Mouse (Mus musculus) midbrain, embryonic 16.5 days (tissue): ENCODE results near the gene Nxph4. TPM values are rescaled to one million over a fixed set of nuclear protein-coding genes. Genes with fewer than 3 reads are reported as not detected.

ENCODE experiments used
- ATAC-seq: fragments of 200-750 bp; cut with Nextera tagmentation; 2 replicates; pipeline ENCODE4 v1.8.0; 2017; ENCODE audit warnings: moderate TSS enrichment
- H3K27ac ChIP-seq: fragments of 300-500 bp; sonication (generic); 2 replicates; pipeline ENCODE4 v1.5.1; 2014; ENCODE audit warnings: mild to moderate bottlenecking, low read length, mixed read lengths
- H3K27me3 ChIP-seq: fragments of 300-500 bp; sonication (generic); 2 replicates; pipeline ENCODE4 v1.6.1; 2014; ENCODE audit warnings: low read depth, low read length, mixed read lengths; ENCODE audit not compliant: control insufficient read depth, insufficient read depth
- H3K36me3 ChIP-seq: fragments of 300-500 bp; sonication (generic); 2 replicates; pipeline ENCODE4 v1.6.1; 2014; ENCODE audit warnings: mild to moderate bottlenecking, low read length, moderate library complexity, mixed read lengths; ENCODE audit not compliant: control insufficient read depth, insufficient read depth
- H3K4me1 ChIP-seq: fragments of 300-500 bp; sonication (generic); 2 replicates; pipeline ENCODE4 v1.6.1; 2014; ENCODE audit warnings: mild to moderate bottlenecking, low read length, mixed read lengths; ENCODE audit not compliant: control insufficient read depth, insufficient read depth
- H3K4me2 ChIP-seq: fragments of 300-500 bp; sonication (generic); 2 replicates; pipeline ENCODE4 v1.6.1; 2014; ENCODE audit warnings: mild to moderate bottlenecking, low read length, mixed read lengths
- H3K4me3 ChIP-seq: fragments of 300-500 bp; sonication (generic); 2 replicates; pipeline ENCODE4 v1.5.1; 2014; ENCODE audit warnings: low read depth, mild to moderate bottlenecking, low read length, moderate library complexity, mixed read lengths
- H3K9ac ChIP-seq: fragments of 300-500 bp; sonication (generic); 2 replicates; pipeline ENCODE4 v1.6.1; 2014; ENCODE audit warnings: low read depth, low read length, mixed read lengths
- H3K9me3 ChIP-seq: fragments of 300-500 bp; sonication (generic); replicated peaks from 2 replicates; pipeline ENCODE4 v1.6.1; 2014; ENCODE audit warnings: mild to moderate bottlenecking, low read length, mixed read lengths; ENCODE audit not compliant: control insufficient read depth, poor library complexity, severe bottlenecking
- WGBS: fragments of 180-500 bp; shearing (Covaris S2); extraction: QIAGEN DNeasy Blood & Tissue Kit; methylation state at CpG from one replicate; pipeline ENCODE4 v1.1.7; 2014; 5-methylcytosine and 5-hydroxymethylcytosine counted together
- polyA plus RNA-seq: library from polyadenylated mRNA; unstranded; fragments of >200 nt; fragmentation: Nextera tagmentation; extraction: Ambion mirVana; gene quantifications from 2 replicates; pipeline ENCODE4 v1.2.1, GENCODE M21; 2015

Gene Nxph4
- polyA plus RNA-seq, 1 experiment from 2014 or later, result 62.1 TPM

DNA sequence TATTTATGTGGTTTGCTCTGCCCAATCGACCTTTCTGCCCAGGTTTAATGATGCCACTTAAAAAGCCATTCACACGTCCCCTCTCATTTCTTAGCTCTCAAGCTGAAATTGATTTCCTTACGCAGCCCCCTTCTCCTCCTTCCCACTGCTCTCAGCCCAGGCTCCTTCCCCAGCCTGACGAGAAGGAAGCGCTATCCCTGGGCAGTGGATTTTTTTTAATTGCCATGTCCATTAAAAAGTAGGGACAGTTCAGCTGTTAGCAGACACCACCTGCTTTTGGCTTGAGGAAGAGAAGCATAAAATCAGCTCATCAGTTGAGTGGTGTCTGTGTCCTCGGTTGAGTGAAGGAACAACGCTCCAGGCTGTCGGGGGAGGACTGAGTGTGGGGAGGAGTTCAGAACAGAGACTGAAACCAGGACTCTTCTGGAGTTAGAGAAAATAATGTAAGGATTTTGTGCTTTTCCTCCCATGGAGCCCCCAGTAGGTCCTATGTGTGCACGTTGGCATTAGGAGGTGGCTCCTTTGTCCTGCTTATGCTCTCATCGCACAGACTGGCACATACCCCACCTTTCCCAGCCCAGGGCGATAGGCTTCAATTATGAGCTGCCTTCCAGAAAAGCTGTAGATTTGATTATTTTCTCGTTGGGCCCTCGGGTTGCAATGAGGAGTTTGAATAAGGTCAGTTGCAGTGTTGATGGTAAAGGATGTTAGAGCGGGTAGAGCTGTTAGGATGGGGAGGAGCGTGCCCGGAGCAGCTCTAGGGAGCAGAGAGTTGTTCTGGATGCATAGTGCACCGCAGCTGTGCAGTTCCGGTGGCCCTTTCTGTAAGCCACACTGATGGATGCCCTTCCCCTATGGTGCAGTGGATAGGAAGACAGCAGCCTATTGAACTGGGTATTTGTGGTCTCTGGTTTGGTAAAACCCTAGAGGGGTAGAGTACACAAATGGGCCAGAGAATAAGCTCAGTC, 43.9 kb downstream of the Nxph4 start:
- Histone ChIP-seq H3K36me3 (peaks cover 19% of the 10 kb centered on the region), H3K27me3 (no peaks in the 10 kb centered on the region), H3K27ac (peak overlapping the region; percentile 63), H3K9me3 (no peaks in the 10 kb centered on the region), H3K4me2 (no peak overlapping the region), H3K9ac (0 out of 2 replicates have a peak overlapping the region, but pooled peaks have one; percentile 26), H3K4me3 (no peak overlapping the region), H3K4me1 (peaks cover 4% of the 10 kb centered on the region; the same call in 1 of the 2 replicates)
- 0 out of 2 replicates have a peak, but pooled peaks have one; percentile 48 for ATAC-seq
- 70% methylated on average over 18 of the region's 18 CpGs for WGBS

DNA sequence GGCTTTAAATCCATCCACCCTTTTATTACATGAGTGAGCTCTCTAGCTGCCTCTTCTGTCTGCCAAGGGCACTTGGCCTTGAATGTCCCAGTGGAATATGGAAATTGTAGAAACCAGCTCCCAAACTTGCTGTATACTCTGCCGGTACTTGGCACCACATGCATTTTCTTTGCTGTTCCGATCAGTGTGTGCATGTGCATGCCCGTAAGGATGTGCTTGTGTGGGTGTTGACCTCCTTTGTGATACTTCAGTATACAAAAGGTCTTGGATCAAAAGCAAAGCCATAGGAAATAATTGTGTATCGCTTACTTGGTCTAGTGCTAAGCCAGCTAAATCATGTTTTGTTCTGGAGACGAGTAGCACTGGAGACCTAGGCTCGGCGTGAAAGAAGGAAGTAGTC, 45.5 kb downstream of the Nxph4 start:
- Histone ChIP-seq H3K27ac (no peak overlapping the region), H3K4me3 (no peak overlapping the region), H3K36me3 (peaks cover 13% of the 10 kb centered on the region; the same call in 1 of the 2 replicates), H3K9me3 (no peaks in the 10 kb centered on the region), H3K9ac (no peak overlapping the region), H3K4me2 (no peak overlapping the region), H3K27me3 (no peaks in the 10 kb centered on the region), H3K4me1 (peaks cover 4% of the 10 kb centered on the region; the same call in 1 of the 2 replicates)
- 90% methylated on average over 7 of the region's 7 CpGs for WGBS
- ATAC-seq, result no peak

DNA sequence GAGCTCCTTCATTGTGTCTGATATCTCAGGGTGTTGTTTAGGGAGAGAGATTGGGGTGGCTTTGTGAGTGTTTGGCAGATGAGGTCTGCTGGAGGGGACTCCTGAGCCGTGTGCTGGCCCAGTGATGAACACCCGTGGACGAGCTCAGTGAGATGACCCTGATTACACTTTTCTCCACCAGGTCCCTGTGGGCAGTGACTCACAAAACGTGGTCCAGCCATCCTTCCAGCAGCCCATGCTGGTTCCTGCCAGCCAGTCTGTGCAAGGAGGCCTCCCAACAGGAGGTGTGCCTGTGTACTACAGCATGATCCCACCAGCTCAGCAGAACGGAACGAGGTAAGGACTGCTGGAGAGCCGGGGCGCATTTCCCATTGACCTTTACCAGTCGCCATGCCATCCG, 49.1 kb downstream of the Nxph4 start:
- Histone ChIP-seq H3K36me3 (peaks cover 11% of the 10 kb centered on the region), H3K9ac (no peak overlapping the region), H3K4me3 (no peak overlapping the region), H3K27me3 (no peaks in the 10 kb centered on the region), H3K4me2 (no peak overlapping the region), H3K4me1 (no peaks in the 10 kb centered on the region; the same call in 1 of the 2 replicates), H3K9me3 (no peaks in the 10 kb centered on the region), H3K27ac (no peak overlapping the region)
- 91% methylated on average over 10 of the region's 10 CpGs for WGBS
- ATAC-seq, result no peak

DNA sequence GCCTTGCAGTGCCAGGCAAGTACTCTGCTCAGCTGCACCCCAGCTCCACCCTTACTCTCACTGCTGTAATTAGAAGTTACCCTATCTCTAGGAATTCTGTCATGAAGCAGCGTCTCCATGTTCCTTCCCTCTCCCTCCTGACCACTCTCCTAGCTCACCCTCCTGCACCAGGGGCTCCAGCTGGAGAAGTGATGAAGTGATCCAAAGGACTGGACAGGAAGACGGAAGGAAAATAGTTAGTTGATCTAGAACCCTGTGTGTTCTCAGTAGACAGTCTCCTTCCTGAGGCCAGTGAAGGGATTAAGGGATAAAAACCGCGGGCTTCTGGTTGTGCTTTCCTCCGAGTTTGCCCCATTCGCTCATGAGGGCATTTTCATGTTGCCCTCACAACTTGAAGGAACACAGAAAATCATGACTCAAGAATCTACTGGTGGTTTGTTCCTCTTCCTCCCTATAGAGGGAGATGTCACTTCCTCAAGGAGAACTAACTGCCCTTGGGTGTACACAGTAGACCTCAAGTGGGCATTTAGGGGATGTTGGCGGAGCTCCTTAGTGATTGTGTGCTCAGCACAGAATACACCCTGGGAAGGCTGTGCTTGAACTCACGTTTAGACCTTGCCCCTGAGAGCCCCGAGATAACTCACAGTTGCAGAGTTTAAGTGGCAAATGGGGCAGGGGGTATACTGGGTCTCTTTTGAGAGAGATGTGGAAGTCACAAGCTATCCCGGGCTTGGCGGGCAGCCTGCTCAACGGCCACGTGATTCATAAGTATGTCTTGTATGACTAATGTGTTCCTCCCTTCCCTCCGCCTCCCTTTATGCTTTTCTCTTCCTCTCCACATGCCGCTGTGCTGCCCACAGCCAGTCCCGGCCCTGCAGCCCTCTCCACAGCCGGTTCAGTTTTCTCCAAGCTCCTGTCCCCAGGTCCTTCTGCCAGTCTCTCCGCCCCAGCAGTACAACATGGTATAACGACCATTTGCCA, 53.2 kb downstream of the Nxph4 start:
- Histone ChIP-seq H3K27ac (no peak overlapping the region), H3K9me3 (no peaks in the 10 kb centered on the region), H3K27me3 (no peaks in the 10 kb centered on the region), H3K9ac (no peak overlapping the region), H3K4me1 (no peaks in the 10 kb centered on the region), H3K4me3 (no peak overlapping the region), H3K36me3 (peaks cover 15% of the 10 kb centered on the region), H3K4me2 (no peak overlapping the region)
- WGBS, result 88% methylated on average over 19 of the region's 19 CpGs
- ATAC-seq, result no peak

DNA sequence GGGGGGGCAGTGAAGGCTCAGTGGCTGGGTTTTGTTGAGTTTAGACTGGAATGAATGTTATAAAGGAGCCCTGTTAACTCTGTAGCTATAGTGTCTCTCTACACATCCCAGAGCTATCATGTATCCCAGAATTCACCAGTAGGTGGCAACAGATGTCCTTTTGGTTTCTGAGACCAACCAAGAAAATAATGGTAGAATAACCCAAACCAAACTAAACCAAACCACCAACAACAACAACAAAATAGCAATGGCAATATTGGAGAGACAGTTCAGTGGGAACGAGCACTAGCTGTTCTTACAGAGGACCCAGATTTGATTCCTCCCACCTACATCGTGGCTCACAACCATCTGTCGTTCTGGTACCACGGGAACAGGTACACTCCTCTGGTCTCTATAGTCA, 55.2 kb downstream of the Nxph4 start:
- Histone ChIP-seq H3K27ac (no peak overlapping the region), H3K4me1 (no peaks in the 10 kb centered on the region), H3K4me3 (no peak overlapping the region), H3K9me3 (no peaks in the 10 kb centered on the region), H3K9ac (no peak overlapping the region), H3K36me3 (peaks cover 16% of the 10 kb centered on the region), H3K4me2 (no peak overlapping the region), H3K27me3 (no peaks in the 10 kb centered on the region)
- peak; percentile 32; the same call in 1 of the 2 replicates for ATAC-seq
- 96% methylated on average over 4 of the region's 4 CpGs for WGBS

DNA sequence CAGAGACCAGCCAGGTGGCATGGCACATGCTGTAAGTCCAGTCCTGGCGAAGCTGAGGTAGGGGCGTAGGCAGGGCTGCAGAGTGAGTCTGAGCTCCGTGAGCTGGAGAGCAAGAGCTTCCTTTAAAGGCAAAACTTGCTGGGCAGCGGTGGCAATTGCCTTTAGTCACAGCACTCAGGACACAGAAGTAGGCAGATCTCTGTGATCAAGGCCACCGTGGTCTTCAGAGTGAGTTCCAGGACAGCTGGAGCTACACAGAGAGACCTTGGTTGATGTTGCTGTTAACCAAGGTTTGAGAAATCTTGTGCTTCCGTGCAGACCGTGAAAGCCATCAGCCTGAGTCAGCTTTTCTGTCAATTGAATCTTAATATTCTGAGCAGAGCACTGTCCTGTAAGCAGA, 57.1 kb downstream of the Nxph4 start:
- Histone ChIP-seq H3K4me1 (no peaks in the 10 kb centered on the region), H3K9me3 (no peaks in the 10 kb centered on the region), H3K4me2 (no peak overlapping the region), H3K4me3 (no peak overlapping the region), H3K9ac (no peak overlapping the region), H3K27ac (no peak overlapping the region), H3K27me3 (no peaks in the 10 kb centered on the region), H3K36me3 (peaks cover 12% of the 10 kb centered on the region)
- ATAC-seq, result no peak
- whole genome bisulfite sequencing, result 85% methylated on average over 7 of the region's 7 CpGs

DNA sequence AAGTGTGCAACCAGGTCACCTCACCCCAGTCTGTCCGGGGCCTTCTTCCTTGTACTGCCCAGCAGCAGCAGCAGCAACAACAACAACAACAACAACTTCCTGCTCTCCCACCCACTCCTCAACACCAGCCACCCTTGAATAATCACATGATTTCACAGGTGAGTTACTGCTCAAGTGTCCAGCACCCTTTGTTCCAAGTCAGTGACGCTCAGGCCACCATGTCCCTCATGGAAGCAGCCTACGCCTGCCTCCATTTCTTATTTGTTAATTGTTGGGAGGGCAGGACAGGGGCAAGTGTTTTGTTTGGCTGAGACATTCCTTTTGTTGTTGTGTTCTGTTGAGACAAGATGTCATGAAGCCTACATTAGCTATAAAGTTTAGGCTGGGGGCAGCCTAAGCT, 57.8 kb downstream of the Nxph4 start:
- no peak overlapping the region for H3K27ac ChIP-seq
- no peaks in the 10 kb centered on the region for H3K4me1 ChIP-seq
- H3K27me3 ChIP-seq, result no peaks in the 10 kb centered on the region
- H3K4me2 ChIP-seq, result no peak overlapping the region
- 86% methylated on average over 3 of the region's 3 CpGs for WGBS
- no peak overlapping the region for H3K9ac ChIP-seq
- no peak for ATAC-seq
- peaks cover 12% of the 10 kb centered on the region for H3K36me3 ChIP-seq
- no peaks in the 10 kb centered on the region for H3K9me3 ChIP-seq
- no peak overlapping the region for H3K4me3 ChIP-seq
